Comparison of ENCODE assay signal across 11 mouse cellular contexts in genomic region chr2:174051081-174051481, GRCm38 (mm10). TPM values are rescaled to one million over a fixed set of nuclear protein-coding genes. Genes with fewer than 3 reads are reported as not detected.
DNase-seq lines count a peak whose midpoint lies in the region; ATAC-seq lines count a peak whose summit lies in the region.
"Had no signal": no experiment of that assay in that cellular context is flagged by ENCODE, and none has a peak within 500 bp of the region (broad histone marks: within the 10 kb centered on the region; RNA-seq: fewer than 3 reads in every experiment).

No protein-coding gene starts in this region.

- no peak overlapping the region for H3K4me3 ChIP-seq in midbrain, embryonic 10.5 days
- no peak overlapping the region for H3K4me3 ChIP-seq in midbrain, embryonic 15.5 days
- H3K4me3 ChIP-seq in hindbrain, embryonic 16.5 days (ENCODE audit: low read length), result no peak overlapping the region
- no peak overlapping the region for H3K4me3 ChIP-seq in neural tube, embryonic 15.5 days (replicated peaks)
- H3K4me3 ChIP-seq: limb, embryonic 12.5 days had no signal

- H3K27ac ChIP-seq in midbrain, embryonic 10.5 days (replicated peaks), result peak overlapping the region; percentile 77
- no peak overlapping the region for H3K27ac ChIP-seq in midbrain, embryonic 15.5 days
- H3K27ac ChIP-seq in hindbrain, embryonic 16.5 days (ENCODE audit: low read depth, low read length), result no peak overlapping the region
- no peak overlapping the region for H3K27ac ChIP-seq in neural tube, embryonic 15.5 days (replicated peaks)
- H3K27ac ChIP-seq: limb, embryonic 12.5 days had no signal

- H3K9me3 ChIP-seq in midbrain, embryonic 10.5 days (replicated peaks), result peaks cover 6% of the 10 kb centered on the region; the same call in 1 of the 2 replicates
- no peaks in the 10 kb centered on the region for H3K9me3 ChIP-seq in midbrain, embryonic 15.5 days
- no peaks in the 10 kb centered on the region; the same call in 1 of the 2 replicates for H3K9me3 ChIP-seq in hindbrain, embryonic 16.5 days (ENCODE audit: control insufficient read depth, low read length)
- H3K9me3 ChIP-seq in neural tube, embryonic 15.5 days (replicated peaks), result no peaks in the 10 kb centered on the region

- H3K36me3 ChIP-seq in midbrain, embryonic 10.5 days, result no peaks in the 10 kb centered on the region
- H3K36me3 ChIP-seq in midbrain, embryonic 15.5 days (replicated peaks), result no peaks in the 10 kb centered on the region
- H3K36me3 ChIP-seq in hindbrain, embryonic 16.5 days (ENCODE audit: control insufficient read depth, insufficient read depth, low read length), result no peaks in the 10 kb centered on the region
- no peaks in the 10 kb centered on the region for H3K36me3 ChIP-seq in neural tube, embryonic 15.5 days
- H3K36me3 ChIP-seq: limb, embryonic 12.5 days had no signal

- WGBS in midbrain, embryonic 10.5 days, result 29% methylated on average over 10 of the region's 10 CpGs
- WGBS in midbrain, embryonic 15.5 days, result 8% methylated on average over 10 of the region's 10 CpGs
- WGBS in hindbrain, embryonic 16.5 days, result 11% methylated on average over 10 of the region's 10 CpGs
- WGBS in neural tube, embryonic 15.5 days, result 4% methylated on average over 10 of the region's 10 CpGs

- peak; percentile 39 for DNase-seq in midbrain, embryonic 10.5 days (ENCODE audit: low spot score)
- DNase-seq in embryo, embryonic 9.5 days (ENCODE audit: extremely low spot score), result peak; percentile 51
- no peak for DNase-seq in lung, postnatal 36 days
- DNase-seq in frontal cortex, adult 2 months (ENCODE audit: extremely low spot score in 1 of 2, low spot score in 1 of 2), result no peak
- DNase-seq: cerebellum, postnatal 14 days had no signal

- no peak for ATAC-seq in midbrain, embryonic 15.5 days (replicated peaks)
- no peak for ATAC-seq in hindbrain, embryonic 16.5 days
- no peak for ATAC-seq in neural tube, embryonic 15.5 days (ENCODE audit: low FRiP score)
- ATAC-seq: activated CD4-positive, CD25-positive, alpha-beta regulatory T cell, adult 4 months had no signal

- no peak overlapping the region for H3K4me2 ChIP-seq in midbrain, embryonic 15.5 days
- H3K4me2 ChIP-seq in hindbrain, embryonic 16.5 days (ENCODE audit: low read length), result peak overlapping the region; percentile 29
- peak overlapping the region; percentile 23 for H3K4me2 ChIP-seq in neural tube, embryonic 15.5 days
- H3K4me2 ChIP-seq: limb, embryonic 12.5 days; lung, embryonic 14.5 days had no signal

- H3K27me3 ChIP-seq in midbrain, embryonic 10.5 days (ENCODE audit: low read depth, poor library complexity, severe bottlenecking), result no peaks in the 10 kb centered on the region
- no peaks in the 10 kb centered on the region for H3K27me3 ChIP-seq in midbrain, embryonic 15.5 days (replicated peaks)
- H3K27me3 ChIP-seq in hindbrain, embryonic 16.5 days (replicated peaks; ENCODE audit: control insufficient read depth, insufficient read depth, low read length), result no peaks in the 10 kb centered on the region
- no peaks in the 10 kb centered on the region for H3K27me3 ChIP-seq in neural tube, embryonic 15.5 days (replicated peaks)

- H3K9ac ChIP-seq in midbrain, embryonic 15.5 days, result no peak overlapping the region
- no peak overlapping the region for H3K9ac ChIP-seq in hindbrain, embryonic 16.5 days (ENCODE audit: low read depth, low read length)
- H3K9ac ChIP-seq in neural tube, embryonic 15.5 days (replicated peaks), result no peak overlapping the region
- H3K9ac ChIP-seq: limb, embryonic 12.5 days; lung, embryonic 14.5 days had no signal

- H3K4me1 ChIP-seq in midbrain, embryonic 10.5 days, result peaks cover 40% of the 10 kb centered on the region
- H3K4me1 ChIP-seq in midbrain, embryonic 15.5 days, result peaks cover 16% of the 10 kb centered on the region
- peaks cover 15% of the 10 kb centered on the region for H3K4me1 ChIP-seq in hindbrain, embryonic 16.5 days (ENCODE audit: control insufficient read depth, insufficient read depth, low read depth, low read length)
- H3K4me1 ChIP-seq in neural tube, embryonic 15.5 days, result peaks cover 34% of the 10 kb centered on the region

RNA-seq across cellular contexts. Expression of gene Stx16, which starts 25.0 kb away (rescaled TPM):
- polyA plus RNA-seq in midbrain, embryonic 10.5 days (2016; fragmentation: Nextera tagmentation; extraction: Ambion mirVana), result 7.8 and 12.2 TPM in 2 replicates
- polyA plus RNA-seq in midbrain, embryonic 15.5 days (2015; fragmentation: Nextera tagmentation; extraction: Ambion mirVana), result 15.2 and 16.7 TPM in 2 replicates
- polyA plus RNA-seq in hindbrain, embryonic 16.5 days (2015; fragmentation: Nextera tagmentation; extraction: Ambion mirVana), result 11.2 and 12.1 TPM in 2 replicates
- polyA plus RNA-seq in neural tube, embryonic 15.5 days (2015; fragmentation: Nextera tagmentation; extraction: Ambion mirVana), result 10.4 and 10.9 TPM in 2 replicates
- polyA plus RNA-seq in frontal cortex, adult 2 months (2012; rRNA removed), result 66.2 and 73.0 TPM in 2 replicates

RNA-seq across cellular contexts. Expression of gene Npepl1, which starts 59.1 kb away (rescaled TPM):
- 41.2 and 44.9 TPM in 2 replicates for polyA plus RNA-seq in midbrain, embryonic 10.5 days (2016; fragmentation: Nextera tagmentation; extraction: Ambion mirVana)
- polyA plus RNA-seq in midbrain, embryonic 15.5 days (2015; fragmentation: Nextera tagmentation; extraction: Ambion mirVana), result 17.4 and 19.6 TPM in 2 replicates
- polyA plus RNA-seq in hindbrain, embryonic 16.5 days (2015; fragmentation: Nextera tagmentation; extraction: Ambion mirVana), result 15.2 and 18.1 TPM in 2 replicates
- 14.1 and 26.0 TPM in 2 replicates for polyA plus RNA-seq in neural tube, embryonic 15.5 days (2015; fragmentation: Nextera tagmentation; extraction: Ambion mirVana)
- 24.1 and 24.7 TPM in 2 replicates for polyA plus RNA-seq in frontal cortex, adult 2 months (2012; rRNA removed)

Comparison
In these comparisons a context has a peak if more than half of its experiments do, and no peak if none do; other contexts are left out.
1. DNase-seq: peak in midbrain, embryonic 10.5 days (single experiment) and embryo, embryonic 9.5 days (single experiment); none in lung, postnatal 36 days (single experiment) and frontal cortex, adult 2 months (0 of 2).